Mouse (Mus musculus) urinary bladder, postnatal 36 days (tissue): ENCODE data around the gene Hspa13.
A peak's percentile ranks its signal among the peaks of the same experiment; 100 is the strongest.

Experiments used
- DNase-seq, 2 experiments: peaks; one replicate each; pipeline ENCODE4 v3.0.0; 2022; ENCODE audit warnings: low spot score in 2 of 2, mixed read lengths in 1 of 2

Hspa13 gene

DNA sequence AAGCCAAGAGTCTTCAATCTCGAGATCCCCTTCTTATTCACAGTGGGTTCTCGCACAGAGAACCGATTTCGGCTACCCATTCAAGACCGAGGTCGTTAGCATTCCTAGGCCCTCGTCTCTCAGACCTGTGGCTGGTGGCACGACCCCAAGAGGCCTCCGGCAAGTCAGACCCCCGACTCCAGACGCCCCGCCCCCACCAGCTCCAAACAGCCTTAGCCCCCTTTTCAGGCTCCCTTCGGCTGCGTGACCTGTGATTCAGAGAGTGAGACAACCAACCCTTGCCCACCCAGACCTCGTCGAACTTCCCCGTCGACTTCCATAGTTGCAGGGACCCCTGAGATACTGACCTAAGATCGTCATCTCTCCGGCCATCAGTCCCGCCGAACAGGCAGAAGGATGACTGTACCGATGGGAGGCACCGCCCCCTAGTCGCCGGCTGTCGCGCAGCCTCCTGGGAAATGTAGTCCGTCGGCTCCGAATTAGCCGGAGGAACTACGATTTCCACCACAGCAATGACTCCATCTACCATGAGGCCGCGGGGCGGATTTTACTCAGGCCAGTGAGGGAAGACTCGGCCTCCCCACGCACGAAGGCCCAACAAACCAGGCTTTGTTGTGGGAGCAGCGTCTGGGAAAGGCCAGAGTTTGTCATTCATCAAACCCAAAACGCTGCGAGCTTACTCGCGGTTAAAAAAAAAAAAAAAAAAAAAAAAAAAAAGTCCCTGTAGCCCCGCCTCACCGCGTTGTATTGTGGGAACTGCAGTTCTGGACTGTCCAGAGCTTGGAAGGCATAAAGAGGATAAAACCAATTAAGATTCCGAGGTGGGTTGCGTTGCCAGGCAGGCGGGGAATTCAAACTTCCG, at the start of gene Hspa13:
Gene Hspa13 (minus strand): TSS at position 717 of the 862 bp plus-strand sequence.
- peak; percentile 94 to 97 for DNase-seq

DNA sequence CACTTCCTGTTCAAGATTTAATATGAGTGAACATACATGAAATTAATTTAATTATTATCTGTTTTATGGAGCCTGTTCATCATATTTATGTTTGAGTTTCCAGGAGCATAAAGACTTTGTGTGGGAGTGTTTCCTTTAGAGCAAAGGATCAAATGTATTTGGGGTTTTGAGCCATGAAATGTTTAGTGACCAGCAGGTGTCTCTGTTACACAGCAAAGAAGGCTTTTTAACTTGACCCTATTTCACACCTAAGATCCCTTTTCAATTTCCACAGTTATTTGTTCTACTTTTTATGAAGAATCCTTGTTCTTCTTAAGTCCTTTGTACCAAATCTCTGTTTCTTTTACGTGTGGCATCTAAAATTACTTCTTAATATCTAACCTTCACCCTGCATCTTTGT, 12.4 kb upstream of the Hspa13 start:
- DNase-seq: no peak

DNA sequence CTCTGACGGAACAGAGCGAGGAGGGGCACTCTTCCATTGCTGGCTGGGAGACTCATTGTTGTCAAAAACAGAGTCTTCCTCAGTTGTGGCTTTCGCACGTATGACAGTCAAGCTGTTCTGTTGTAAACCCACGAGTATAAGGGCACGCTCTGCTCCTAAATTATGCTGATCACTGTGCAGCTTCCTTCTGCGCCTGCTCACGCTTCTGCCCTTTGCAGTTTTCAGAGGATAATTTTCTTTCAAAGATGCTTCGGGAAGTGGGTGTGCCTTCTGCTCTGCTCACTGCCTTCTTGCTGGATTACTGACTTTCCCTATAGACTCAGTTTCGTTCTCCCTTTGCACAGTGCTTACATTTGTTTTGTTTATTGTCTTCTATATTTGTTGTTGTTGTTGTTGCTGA, 6.3 kb upstream of the Hspa13 start:
- DNase-seq: no peak

DNA sequence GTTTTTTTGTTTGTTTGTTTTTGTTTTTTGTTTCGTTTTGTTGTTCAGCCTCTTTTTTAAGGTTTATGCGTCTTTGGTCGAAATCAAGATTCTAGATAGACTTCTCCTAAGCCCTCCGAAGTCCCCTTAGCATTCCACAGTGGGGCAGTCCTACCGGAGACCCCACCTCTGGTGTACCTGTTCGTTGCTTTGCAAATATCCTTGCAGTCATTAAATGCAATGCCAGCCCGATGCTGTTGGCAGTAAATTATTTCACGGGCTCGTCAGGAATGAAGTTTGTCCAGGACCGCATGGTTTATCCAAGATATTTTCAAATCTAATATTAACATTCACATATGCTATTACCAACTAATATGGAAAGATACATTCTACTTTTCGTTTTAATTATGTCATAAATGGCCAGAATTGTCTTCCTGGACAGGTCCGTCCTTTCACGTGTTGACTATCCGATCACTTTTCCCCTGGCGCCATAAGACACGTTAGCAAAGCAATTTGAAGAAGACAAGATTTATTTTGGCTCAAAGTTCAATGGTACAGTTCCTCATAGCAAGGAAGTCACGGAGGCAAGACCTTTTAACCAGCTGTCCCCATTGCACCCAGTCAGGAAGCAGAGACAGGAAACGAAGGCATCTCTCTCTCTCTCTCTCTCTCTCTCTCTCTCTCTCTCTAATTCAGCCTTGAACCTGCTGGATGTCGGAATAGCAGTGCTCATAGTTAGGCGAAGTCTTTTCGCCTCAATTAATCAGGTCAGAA, 522 bp upstream of the Hspa13 start:
- DNase-seq: peak in 1 of 2 experiments; percentile 12

DNA sequence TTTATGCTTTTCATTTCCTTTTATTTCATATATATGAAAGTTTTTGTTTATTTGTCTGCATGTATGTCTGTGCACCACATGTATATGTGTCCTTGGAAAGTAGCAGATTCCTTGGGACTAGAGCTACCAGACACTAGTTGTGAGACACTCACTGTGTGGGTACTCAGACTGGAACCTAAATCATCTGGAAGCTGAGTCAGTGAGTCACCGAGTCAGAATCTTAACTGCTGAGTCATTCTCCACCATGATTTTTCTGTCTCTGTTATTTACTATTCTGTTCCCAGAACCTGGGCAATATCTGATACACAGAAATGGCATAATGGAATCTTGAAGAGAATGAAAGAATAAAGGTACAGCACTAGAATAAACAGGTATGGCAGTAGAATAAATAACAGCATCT, 14.0 kb downstream of the Hspa13 start:
- no peak for DNase-seq

DNA sequence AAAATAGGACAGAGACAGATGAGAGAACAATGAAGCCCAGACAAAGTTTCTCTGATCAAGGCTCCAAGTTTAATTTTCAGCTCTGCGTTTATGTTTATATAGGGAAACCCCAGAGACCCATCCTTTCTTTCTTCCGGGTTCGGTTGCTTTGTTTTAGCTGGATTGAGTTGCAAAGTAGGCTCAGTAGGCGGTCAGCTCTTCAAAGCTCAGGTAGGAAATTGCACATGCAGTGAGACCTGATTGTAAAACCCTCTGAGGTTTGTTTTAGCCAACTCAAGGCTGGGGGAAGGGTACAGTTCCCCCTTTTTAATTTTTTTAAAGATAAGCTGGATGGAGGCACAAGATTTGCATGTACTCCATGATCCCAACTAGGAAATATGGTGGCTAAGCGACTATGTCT, 16.8 kb downstream of the Hspa13 start:
- no peak for DNase-seq

DNA sequence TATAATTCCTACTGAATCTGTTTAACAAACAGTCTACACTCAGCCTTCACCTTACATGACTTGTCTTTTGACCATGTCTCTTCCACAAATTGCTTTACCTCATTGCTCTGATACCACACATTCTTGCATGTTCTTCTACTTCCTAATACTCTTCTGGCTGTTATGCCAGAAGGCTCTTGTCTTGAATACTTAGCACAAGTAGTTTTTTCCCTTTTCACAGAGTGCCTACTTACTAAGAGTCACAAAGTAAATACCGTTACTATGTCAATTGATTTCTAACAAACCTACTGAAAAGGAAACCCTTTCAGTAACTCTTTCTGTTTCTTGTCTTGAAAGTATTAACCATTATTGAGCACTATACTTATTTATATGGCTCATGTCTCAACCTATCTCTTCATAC, 18.0 kb downstream of the Hspa13 start:
- no peak for DNase-seq

DNA sequence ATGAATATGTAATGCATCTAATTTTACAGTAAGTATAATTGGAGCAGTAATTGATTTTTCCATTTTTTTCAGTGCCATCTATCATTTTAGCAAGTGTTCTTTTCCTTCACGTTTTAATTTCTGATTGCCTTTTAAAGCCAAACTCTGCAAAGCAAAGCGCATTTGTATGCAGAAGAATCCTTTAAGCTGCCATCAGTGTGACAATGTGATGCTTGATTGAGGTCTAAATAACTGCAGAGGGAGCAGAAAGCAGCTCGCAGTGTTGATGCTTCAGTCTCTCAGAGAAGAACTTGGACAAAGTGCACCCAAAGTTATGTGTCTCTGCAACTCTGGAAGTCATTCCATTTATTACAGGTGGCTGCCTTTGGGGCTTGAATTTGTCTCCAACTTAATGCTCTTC, 22.9 kb downstream of the Hspa13 start:
- DNase-seq: no peak

DNA sequence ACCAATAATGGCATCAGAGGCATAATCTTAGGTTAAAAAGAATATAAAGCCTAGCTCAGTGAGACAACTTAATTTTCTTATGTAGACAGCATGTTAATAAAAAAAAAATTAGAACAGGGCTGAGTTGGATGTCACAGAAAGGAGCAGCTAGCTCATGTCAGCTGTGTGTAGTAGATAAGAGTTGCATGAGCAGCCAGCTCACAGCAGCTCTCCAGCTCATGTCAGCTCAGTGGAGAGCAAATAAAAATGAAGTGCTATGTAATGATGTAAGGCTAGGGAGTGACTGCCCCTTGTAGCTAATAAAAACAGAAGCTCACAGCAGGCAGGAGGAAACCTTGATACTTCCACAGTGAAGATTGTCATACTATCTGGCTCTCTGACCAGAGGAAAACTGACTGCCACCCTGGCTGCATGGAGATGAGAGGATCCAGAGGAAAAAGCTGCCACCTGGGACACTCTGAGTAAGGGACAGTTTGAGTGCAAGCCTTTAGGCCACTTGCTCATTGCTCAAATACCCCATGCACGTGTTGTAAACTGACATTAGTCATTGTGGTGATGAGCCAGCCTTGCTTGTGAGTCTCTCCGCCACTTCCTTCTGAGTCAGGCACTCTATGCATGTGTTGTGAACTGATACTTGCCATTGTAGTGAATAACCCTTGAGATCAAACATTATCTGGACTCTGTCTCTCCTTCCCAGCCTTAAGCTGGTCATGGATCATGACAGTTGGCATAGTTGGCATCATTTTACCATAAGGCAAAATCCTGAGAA, 49.3 kb downstream of the Hspa13 start:
- no peak for DNase-seq

DNA sequence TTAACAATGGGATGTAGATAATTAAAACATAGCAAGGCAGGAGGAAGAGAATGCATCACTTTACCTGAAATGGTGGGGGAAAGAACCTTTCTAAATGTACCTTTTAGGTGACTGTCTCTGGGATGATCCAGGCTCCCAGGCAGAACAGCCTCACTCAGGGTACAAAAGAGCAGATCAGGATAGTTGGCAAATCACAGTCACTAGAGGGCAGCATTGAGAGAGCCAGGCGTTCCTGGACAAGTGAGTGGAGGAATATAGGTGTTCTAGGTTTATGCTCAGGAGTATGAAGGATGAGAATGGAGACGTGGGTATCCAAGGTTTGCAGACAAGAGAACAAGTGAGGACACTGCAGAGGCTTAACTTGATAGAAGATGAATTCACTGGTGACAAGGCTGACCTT, 70.7 kb downstream of the Hspa13 start:
- DNase-seq: peak; percentile 7 to 8
